Mouse (Mus musculus) cerebellum, adult 11 months (tissue): ENCODE results near the gene Tstd3.
"Not testable (repeated sequence)": the region's sequence is repeated elsewhere in the genome, so short reads cannot be mapped to it uniquely, and the experiment has no call there.

Experiments
- DNase-seq: peaks from one replicate; pipeline ENCODE4 v3.0.0; 2022

Gene Tstd3

DNA sequence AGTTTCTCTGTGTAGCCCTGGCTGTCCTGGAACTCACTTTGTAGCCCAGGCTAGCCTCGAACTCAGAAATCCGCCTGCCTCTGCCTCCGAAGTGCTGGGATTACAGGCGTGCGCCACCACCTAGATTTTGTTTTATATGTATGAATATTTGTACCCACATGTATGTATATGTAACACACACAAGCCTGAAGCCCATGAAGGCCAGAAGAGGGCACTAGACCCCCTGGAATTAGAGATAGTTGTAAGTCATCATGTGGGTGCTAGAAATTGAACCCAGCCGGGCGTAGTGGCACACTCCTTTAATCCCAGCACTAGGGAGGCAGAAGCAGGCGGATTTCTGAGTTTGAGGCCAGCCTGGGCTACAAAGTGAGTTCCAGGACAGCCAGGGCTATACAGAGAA, 22.9 kb downstream of the Tstd3 start:
- DNase-seq = not testable (repeated sequence)

DNA sequence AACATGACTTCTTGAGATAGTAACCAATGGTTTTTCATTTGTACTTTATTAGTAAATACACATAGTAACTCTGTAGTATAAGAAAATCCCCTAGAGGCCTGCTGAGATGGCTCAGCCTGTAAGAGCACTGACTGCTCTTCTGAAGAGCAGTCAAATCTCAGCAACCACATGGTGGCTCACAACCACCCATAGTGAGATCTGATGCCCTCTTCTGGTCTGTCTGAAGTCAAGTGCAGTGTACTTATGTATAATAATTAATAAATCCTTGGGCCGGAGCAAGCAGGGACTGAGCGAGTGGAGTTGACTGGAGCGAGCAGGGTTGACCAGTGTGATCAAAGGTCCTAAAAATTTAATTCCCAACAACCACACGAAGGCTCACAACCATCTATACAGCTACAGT, 27.8 kb downstream of the Tstd3 start:
- DNase-seq = no peak

DNA sequence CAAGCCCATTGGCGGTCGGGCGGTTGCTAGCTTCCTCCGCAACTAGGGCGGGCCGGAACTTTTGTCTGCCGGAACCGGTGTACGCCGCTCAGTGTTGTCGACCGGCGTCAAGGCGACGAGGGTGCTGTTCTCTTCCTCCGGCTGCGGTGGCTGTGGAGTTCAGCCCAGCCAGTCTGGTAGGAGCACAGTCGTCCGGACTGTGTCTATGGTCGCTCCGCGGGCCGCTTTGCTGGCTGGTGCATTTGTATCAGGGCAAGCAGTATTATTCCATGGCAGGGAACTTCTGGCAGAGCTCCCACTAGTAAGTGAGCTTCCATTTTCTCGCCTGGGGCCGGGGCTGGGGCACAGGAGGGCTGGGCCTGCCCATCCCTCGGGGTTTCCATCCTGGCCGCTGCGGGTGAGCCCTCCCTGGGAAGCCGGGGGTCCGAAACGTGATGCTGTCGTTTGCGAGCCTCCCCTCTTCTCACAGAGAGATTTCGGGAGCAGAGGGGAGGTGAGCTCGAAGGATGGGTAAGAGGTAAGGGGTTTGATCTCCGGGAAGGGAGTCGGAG, 39.3 kb downstream of the Tstd3 start, which contains the start of gene Ccnc:
TSS of gene Ccnc (plus strand) at position 87 of the 551 bp plus-strand sequence.
- peak; percentile 88 for DNase-seq

DNA sequence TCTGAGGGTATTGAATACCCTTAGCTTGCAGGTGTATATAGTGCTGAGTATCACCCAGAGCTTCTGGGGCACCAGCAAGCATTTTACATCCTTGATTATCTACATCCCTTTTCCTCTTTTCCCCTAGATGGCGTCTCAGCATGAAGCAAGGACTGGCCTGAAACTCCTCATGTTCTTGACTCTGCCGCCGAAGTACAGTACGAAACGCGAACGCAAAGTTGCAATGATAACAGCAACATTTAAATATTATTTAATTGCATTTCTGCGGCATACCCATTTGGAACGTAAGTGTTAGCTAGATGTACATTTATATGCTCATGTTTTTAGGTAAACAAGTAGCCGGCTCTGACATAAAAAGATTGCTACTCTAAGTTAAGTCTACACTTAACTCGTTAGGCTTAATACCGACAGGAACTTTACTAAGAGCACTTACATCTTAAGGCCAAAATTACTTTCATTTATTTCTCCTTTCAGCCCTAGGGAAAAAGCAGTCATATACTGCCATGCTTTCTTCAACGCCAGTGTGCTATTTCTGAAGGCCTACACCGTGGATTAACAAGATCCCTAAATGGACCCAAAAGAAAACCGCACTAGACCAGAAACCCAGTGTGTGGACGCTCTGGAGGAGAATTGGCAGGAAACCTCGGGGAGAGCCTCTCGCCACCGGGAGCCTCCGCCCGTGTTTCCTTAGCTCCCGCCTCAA, 39.9 kb downstream of the Tstd3 start:
- DNase-seq = peak; percentile 32

DNA sequence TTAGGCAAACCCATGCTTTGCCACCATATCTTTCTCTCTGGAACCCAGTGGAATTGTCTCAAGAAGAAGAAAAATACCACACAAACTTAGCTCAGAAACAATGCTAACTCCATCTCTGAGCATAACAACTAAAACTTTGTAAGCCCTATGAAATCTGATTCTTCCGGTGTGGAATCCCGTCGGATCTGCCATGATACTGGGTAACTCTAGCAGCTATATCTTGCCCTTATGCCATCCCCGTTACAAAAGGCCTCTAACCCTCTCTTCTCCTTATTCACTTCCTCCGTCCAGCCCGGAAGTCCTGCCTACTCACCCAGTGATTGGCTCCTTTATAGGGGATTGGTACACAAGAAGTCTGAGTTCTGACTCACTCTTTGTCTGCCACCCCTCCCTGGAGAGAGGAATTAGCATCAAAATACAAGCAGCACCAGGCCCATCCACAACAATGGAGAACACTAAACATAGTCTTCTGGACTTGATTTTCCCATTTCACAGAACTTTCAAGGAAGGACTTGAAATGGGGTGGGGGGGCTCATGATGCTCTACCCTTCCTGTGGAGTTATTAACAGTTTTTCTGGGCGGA, 44.2 kb downstream of the Tstd3 start:
- DNase-seq = no peak

DNA sequence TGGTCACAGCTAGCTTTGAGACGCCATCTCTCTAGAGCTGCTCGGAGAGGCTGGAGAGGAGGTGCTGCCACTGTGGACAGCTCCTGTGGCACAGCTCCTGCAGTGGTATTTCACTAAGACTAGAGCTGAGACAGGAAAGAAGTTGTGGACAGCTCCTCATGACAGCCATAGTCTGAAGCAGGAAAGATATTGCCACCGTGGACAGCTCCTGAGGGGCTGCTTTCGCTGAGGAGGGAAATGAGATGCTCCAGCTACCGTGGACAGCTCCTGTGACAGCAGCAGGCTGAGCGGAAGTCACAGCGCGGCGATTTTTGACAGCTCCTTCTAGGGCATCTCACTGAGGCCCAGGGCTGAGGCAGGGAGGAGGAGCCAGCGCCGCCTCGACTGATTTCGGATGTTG, 54.9 kb downstream of the Tstd3 start:
- no peak for DNase-seq
